Mouse (Mus musculus) ES-E14 (cell line): Measurements from ENCODE around the gene Krt9. TPM values are rescaled to one million over a fixed set of nuclear protein-coding genes. Genes with fewer than 3 reads are reported as not detected.
"Not testable (repeated sequence)": the region's sequence is repeated elsewhere in the genome, so short reads cannot be mapped to it uniquely, and the experiment has no call there.

Experiments used
- DNase-seq: peaks from one replicate; pipeline ENCODE4 v3.0.0-alpha.2; 2013; ENCODE audit warnings: low read depth, low spot score
- H3K27ac ChIP-seq: 2 replicates; pipeline ENCODE4 v1.5.1; 2012; ENCODE audit warnings: low read depth, mild to moderate bottlenecking, low read length, moderate library complexity, mixed read lengths; ENCODE audit not compliant: poor library complexity, insufficient read depth, severe bottlenecking
- H3K36me3 ChIP-seq: 2 replicates; pipeline ENCODE4 v1.6.1; 2012; ENCODE audit warnings: mild to moderate bottlenecking, low read length, moderate library complexity, mixed read lengths; ENCODE audit not compliant: control insufficient read depth, poor library complexity, insufficient read depth, severe bottlenecking
- H3K4me1 ChIP-seq, 2 experiments: fragments of 150-350 bp in 1 of 2; sonication (generic) in 1 of 2; 2 replicates each; pipeline ENCODE4 v1.6.1; 2012; ENCODE audit warnings: low read length in 2 of 2, mild to moderate bottlenecking in 1 of 2, mixed read lengths in 1 of 2; ENCODE audit not compliant: control insufficient read depth in 2 of 2, insufficient read depth in 2 of 2, poor library complexity in 1 of 2
- H3K4me3 ChIP-seq, 2 experiments: fragments of 150-350 bp in 1 of 2; sonication (generic) in 1 of 2; 2 replicates each; pipeline ENCODE4 v1.5.1; 2012; ENCODE audit warnings: low read length in 2 of 2, low read depth in 1 of 2, mild to moderate bottlenecking in 1 of 2, mixed read lengths in 1 of 2; ENCODE audit not compliant: insufficient read depth in 1 of 2, poor library complexity in 1 of 2, severe bottlenecking in 1 of 2
- H3K9ac ChIP-seq: 2 replicates; pipeline ENCODE4 v1.6.1; 2012; ENCODE audit warnings: low read depth, mild to moderate bottlenecking, low read length, mixed read lengths; ENCODE audit not compliant: poor library complexity, insufficient read depth, severe bottlenecking
- H3K9me3 ChIP-seq: fragments of 150-350 bp; sonication (generic); 2 replicates; pipeline ENCODE4 v1.6.1; 2012; ENCODE audit warnings: low read depth, mild to moderate bottlenecking, low read length; ENCODE audit not compliant: control insufficient read depth, insufficient read depth
- CHD2 ChIP-seq: IDR thresholded peaks from 2 replicates; pipeline ENCODE4 v1.6.1; 2014; ENCODE audit warnings: mild to moderate bottlenecking, low read depth, low read length, inconsistent platforms
- HCFC1 ChIP-seq: IDR thresholded peaks from 2 replicates; pipeline ENCODE4 v1.6.1; 2012; ENCODE audit warnings: low read length, inconsistent platforms, borderline replicate concordance; ENCODE audit not compliant: insufficient read depth
- MAFK ChIP-seq: IDR thresholded peaks from 2 replicates; pipeline ENCODE4 v1.6.1; 2014; ENCODE audit warnings: mild to moderate bottlenecking, low read depth, low read length, inconsistent platforms; ENCODE audit not compliant: insufficient read depth
- ZC3H11A ChIP-seq: IDR thresholded peaks from 2 replicates; pipeline ENCODE4 v1.6.1; 2012; ENCODE audit warnings: low read depth, mild to moderate bottlenecking, inconsistent platforms, low read length, borderline replicate concordance
- ZNF384 ChIP-seq: IDR thresholded peaks from 2 replicates; pipeline ENCODE4 v1.6.1; 2012; ENCODE audit warnings: low read depth, low read length, inconsistent platforms
- in situ Hi-C, 2 experiments: fragments of 600-800 bp; cut with MboI; formaldehyde crosslinking; loops; one replicate each; pipeline ENCODE4 v1.15.1; 2025; ENCODE audit warnings: low sequenced_read_pairs in 2 of 2, inconsistent platforms in 1 of 2; ENCODE audit not compliant: unreplicated experiment in 2 of 2
- total RNA-seq: library from RNA; depleted of rRNA; stranded (reverse); fragments of 300-350 nt; gene quantifications from 2 replicates; pipeline ENCODE4 v1.2.3, GENCODE M21; 2012; rRNA removed

Krt9 gene
- total RNA-seq = 0.09 and 0.11 TPM in 2 replicates

DNA sequence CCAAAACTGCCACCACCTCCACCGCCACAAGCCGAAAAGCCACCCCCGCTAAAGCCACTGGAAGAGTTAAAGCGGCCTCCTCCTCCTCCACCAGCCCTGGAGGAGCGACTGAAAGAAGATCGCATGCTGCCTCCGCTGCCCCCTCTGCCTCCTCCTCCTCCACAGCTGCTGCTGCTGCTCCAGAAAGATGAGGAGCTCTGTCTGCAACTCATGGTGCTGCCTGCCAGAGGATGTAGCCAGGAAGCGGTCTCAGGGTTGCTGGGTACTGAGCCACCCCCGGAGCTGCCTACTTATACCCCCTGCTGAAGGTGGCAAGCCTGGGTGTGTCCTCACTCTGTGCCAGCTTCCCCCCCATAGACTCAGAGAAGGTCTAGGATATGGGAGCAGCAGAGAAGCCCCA is at the start of gene Krt9:
Krt9 (minus strand) TSS at position 255 of the 400 bp plus-strand sequence.
- DNase-seq = no peak
- TF ChIP-seq ZC3H11A = no peak
- no peak for TF ChIP-seq HCFC1
- TF ChIP-seq ZNF384 = no peak
- no peak for TF ChIP-seq MAFK
- TF ChIP-seq CHD2 = no peak
- Histone ChIP-seq H3K9me3 (no peaks in the 10 kb centered on the region), H3K4me3 (no peak within 1 kb of the TSS), H3K4me1 (peaks cover 1 to 8% of the 10 kb centered on the region in 2 experiments; a peak in 2 of 4 replicates), H3K27ac (no peak within 1 kb of the TSS), H3K36me3 (no peaks in the 10 kb centered on the region), H3K9ac (no peak within 1 kb of the TSS)
- in situ Hi-C loops = no loop called here

DNA sequence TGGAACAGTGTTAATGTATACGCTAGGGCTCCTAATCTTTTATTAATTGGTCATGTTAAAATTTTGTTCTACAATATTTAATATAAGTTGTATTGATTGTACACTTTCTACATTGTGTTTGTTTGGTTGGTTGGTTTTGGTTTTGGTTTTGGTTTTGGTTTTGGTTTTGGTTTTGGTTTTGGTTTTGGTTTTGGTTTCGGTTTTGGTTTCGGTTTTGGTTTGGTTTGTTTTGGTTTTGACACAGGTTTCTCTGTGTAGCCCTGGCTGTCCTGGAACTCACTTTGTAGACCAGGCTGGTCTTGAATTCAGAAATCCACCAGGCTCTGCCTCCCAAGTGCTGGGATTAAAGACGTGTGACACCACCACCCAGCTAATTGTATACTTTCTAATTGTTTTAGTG is 47.2 kb upstream of the Krt9 start:
- H3K36me3 ChIP-seq, H3K9me3 ChIP-seq, DNase-seq, H3K9ac ChIP-seq, H3K27ac ChIP-seq, in situ Hi-C loops, H3K4me3 ChIP-seq, H3K4me1 ChIP-seq: not testable (repeated sequence)

DNA sequence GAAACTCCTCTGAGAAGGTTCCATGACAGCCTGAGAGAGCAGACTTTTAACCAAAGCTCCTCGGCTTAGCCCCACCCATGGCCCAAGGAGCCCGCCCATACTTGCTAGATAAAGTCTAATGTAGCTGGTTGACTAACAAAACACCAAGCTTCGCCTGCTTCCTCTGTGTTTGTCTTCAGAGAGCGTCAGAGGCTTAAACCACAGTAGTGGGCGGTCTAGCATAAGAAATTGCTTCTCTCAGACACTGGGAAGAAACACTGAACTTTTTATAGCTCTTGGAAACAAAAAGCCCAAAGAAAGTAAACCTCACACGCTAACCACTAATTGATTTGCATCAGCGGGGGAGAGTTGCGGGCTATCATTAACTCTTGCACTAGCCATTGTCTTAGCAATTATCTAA is 28.7 kb upstream of the Krt9 start:
- no peak overlapping the region for H3K4me3 ChIP-seq
- H3K9ac ChIP-seq = no peak overlapping the region
- in situ Hi-C loops = no loop called here
- no peak for TF ChIP-seq ZNF384
- TF ChIP-seq MAFK = no peak
- no peak for TF ChIP-seq ZC3H11A
- no peak for TF ChIP-seq HCFC1
- TF ChIP-seq CHD2 = no peak
- H3K27ac ChIP-seq = no peak overlapping the region
- H3K9me3 ChIP-seq = no peaks in the 10 kb centered on the region; the same call in 1 of the 2 replicates
- no peak for DNase-seq
- no peaks in the 10 kb centered on the region for H3K36me3 ChIP-seq
- H3K4me1 ChIP-seq = peaks cover 0 to 3% of the 10 kb centered on the region in 2 experiments; a peak in 1 of 4 replicates

DNA sequence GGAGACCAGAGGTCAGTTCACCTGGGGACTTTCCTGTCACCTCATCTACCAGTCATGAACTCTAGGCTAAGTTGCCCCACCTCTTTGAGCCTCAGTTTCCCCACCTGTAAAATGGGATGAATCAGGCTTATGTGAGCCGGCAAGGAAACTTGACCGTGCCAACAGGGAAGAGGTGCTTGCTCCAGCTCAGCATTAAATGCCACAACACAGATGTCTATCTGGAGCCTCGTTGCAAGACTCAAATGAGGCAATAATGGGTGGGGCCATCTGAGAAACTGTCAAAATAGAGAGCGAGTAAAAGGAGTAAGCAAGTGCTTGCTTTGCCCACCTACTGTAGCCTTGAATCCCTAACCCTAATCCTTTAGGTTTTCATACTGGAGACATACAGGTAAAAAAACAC is 26.3 kb upstream of the Krt9 start:
- Histone ChIP-seq H3K9ac (no peak overlapping the region), H3K4me3 (no peak overlapping the region), H3K4me1 (peaks cover 0 to 3% of the 10 kb centered on the region in 2 experiments; a peak in 1 of 4 replicates), H3K36me3 (no peaks in the 10 kb centered on the region), H3K27ac (no peak overlapping the region), H3K9me3 (no peaks in the 10 kb centered on the region)
- no peak for DNase-seq
- no peak for TF ChIP-seq MAFK
- no peak for TF ChIP-seq ZNF384
- TF ChIP-seq ZC3H11A = no peak
- no peak for TF ChIP-seq CHD2
- no peak for TF ChIP-seq HCFC1
- in situ Hi-C loops = no loop called here

DNA sequence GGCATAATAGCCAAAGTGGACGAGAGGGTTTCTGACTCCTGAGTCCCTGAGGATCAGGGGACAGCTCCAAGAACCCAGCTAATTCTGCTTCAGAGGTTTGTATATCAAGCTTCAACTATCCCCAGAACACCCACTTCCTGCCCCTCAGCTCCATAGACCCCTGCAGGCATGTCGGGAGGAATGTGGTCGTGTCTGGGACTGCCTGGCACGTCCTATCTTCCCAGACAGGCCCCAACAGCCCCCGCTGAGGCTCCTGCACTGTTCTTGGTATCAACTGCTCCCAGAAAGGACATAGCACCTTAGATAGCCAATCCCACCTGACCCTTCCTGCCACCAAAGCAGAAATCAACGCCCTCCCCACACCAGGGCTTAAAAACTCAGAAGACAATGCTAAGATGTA is 15.5 kb upstream of the Krt9 start:
- no peak overlapping the region for H3K27ac ChIP-seq
- no peak overlapping the region for H3K9ac ChIP-seq
- no peak for TF ChIP-seq ZC3H11A
- no peak for TF ChIP-seq MAFK
- TF ChIP-seq HCFC1 = no peak
- no peak for TF ChIP-seq CHD2
- no peak for TF ChIP-seq ZNF384
- H3K4me1 ChIP-seq = peaks cover 0 to 2% of the 10 kb centered on the region in 2 experiments; a peak in 1 of 4 replicates
- DNase-seq = no peak
- H3K9me3 ChIP-seq = no peaks in the 10 kb centered on the region
- in situ Hi-C loops = loop anchor here in 1 of 2 experiments (10.0 kb wide), 1 partner anchor 86 kb away; no protein-coding TSS in a partner anchor
- H3K36me3 ChIP-seq = no peaks in the 10 kb centered on the region
- H3K4me3 ChIP-seq = no peak overlapping the region
